Mouse (Mus musculus) neural tube, embryonic 13.5 days (tissue): ENCODE measurements around the gene Rpl41. TPM values are rescaled to one million over a fixed set of nuclear protein-coding genes. Genes with fewer than 3 reads are reported as not detected.

Source experiments
- ATAC-seq: fragments of 200-750 bp; cut with Nextera tagmentation; 2 replicates; pipeline ENCODE4 v1.8.0; 2017; ENCODE audit warnings: low read depth, mild to moderate bottlenecking, moderate TSS enrichment, moderate library complexity
- H3K27ac ChIP-seq: fragments of 300-500 bp; sonication (generic); replicated peaks from 2 replicates; pipeline ENCODE4 v1.5.1; 2015; ENCODE audit warnings: moderate library complexity, mild to moderate bottlenecking, inconsistent platforms
- H3K27me3 ChIP-seq: fragments of 300-500 bp; sonication (generic); 2 replicates; pipeline ENCODE4 v1.6.1; 2015; ENCODE audit warnings: mild to moderate bottlenecking, inconsistent platforms
- H3K36me3 ChIP-seq: fragments of 300-500 bp; sonication (generic); 2 replicates; pipeline ENCODE4 v1.6.1; 2015; ENCODE audit warnings: mild to moderate bottlenecking, inconsistent platforms
- H3K4me1 ChIP-seq: fragments of 300-500 bp; sonication (generic); replicated peaks from 2 replicates; pipeline ENCODE4 v1.6.1; 2015; ENCODE audit warnings: inconsistent platforms
- H3K4me2 ChIP-seq: fragments of 300-500 bp; sonication (generic); 2 replicates; pipeline ENCODE4 v1.6.1; 2015; ENCODE audit warnings: inconsistent platforms, mild to moderate bottlenecking, moderate library complexity
- H3K4me3 ChIP-seq: fragments of 300-500 bp; sonication (generic); 2 replicates; pipeline ENCODE4 v1.5.1; 2015; ENCODE audit warnings: mild to moderate bottlenecking, inconsistent platforms
- H3K9ac ChIP-seq: fragments of 300-500 bp; sonication (generic); 2 replicates; pipeline ENCODE4 v1.6.1; 2015; ENCODE audit warnings: moderate library complexity, mild to moderate bottlenecking, inconsistent platforms
- H3K9me3 ChIP-seq: fragments of 300-500 bp; sonication (generic); 2 replicates; pipeline ENCODE4 v1.6.1; 2016; ENCODE audit warnings: inconsistent platforms
- WGBS: fragments of 180-500 bp; shearing (Covaris S2); methylation state at CpG from one replicate; pipeline ENCODE4 v1.1.7; 2015; 5-methylcytosine and 5-hydroxymethylcytosine counted together
- polyA plus RNA-seq: library from polyadenylated mRNA; unstranded; fragments of >200 nt; fragmentation: Nextera tagmentation; extraction: Ambion mirVana; gene quantifications from 2 replicates; pipeline ENCODE4 v1.2.1, GENCODE M21; 2015

Gene Rpl41
- polyA plus RNA-seq, 1 experiment from 2014 or later: 2,730 TPM

- ATAC-seq: peak; percentile 92
- peak overlapping the region; percentile 50 for H3K9ac ChIP-seq
- no peaks in the 10 kb centered on the region for H3K27me3 ChIP-seq
- 19% methylated on average over 18 of the region's 18 CpGs for WGBS
- H3K27ac ChIP-seq: no peak overlapping the region
- H3K4me1 ChIP-seq: 0 out of 2 replicates have a peak, but pooled peaks cover 5% of the 10 kb centered on the region
- no peaks in the 10 kb centered on the region for H3K9me3 ChIP-seq
- H3K4me3 ChIP-seq: peak overlapping the region; percentile 15; the same call in 1 of the 2 replicates
- H3K4me2 ChIP-seq: peak overlapping the region; percentile 46
- H3K36me3 ChIP-seq: peaks cover 5% of the 10 kb centered on the region
Observed at GRCm38 (mm10) chr10:128536266-128536940, 12.7 kb downstream of the Rpl41 start.

- Histone ChIP-seq H3K27ac (no peak overlapping the region), H3K27me3 (no peaks in the 10 kb centered on the region), H3K4me2 (peak overlapping the region; percentile 46), H3K9me3 (no peaks in the 10 kb centered on the region), H3K4me3 (peak overlapping the region; percentile 15; the same call in 1 of the 2 replicates), H3K9ac (peak overlapping the region; percentile 50), H3K4me1 (0 out of 2 replicates have a peak, but pooled peaks cover 5% of the 10 kb centered on the region), H3K36me3 (no peaks in the 10 kb centered on the region)
- no peak for ATAC-seq
- 77% methylated on average over 4 of the region's 4 CpGs for WGBS
Observed at GRCm38 (mm10) chr10:128535624-128536265, 13.4 kb downstream of the Rpl41 start.

GRCm38 (mm10) chr10:128535206-128535605 is 13.9 kb downstream of the Rpl41 start:
- H3K9ac ChIP-seq: no peak overlapping the region
- H3K4me2 ChIP-seq: no peak overlapping the region
- H3K9me3 ChIP-seq: no peaks in the 10 kb centered on the region
- WGBS: 86% methylated on average over 2 of the region's 2 CpGs
- H3K27me3 ChIP-seq: no peaks in the 10 kb centered on the region
- 0 out of 2 replicates have a peak, but pooled peaks cover 5% of the 10 kb centered on the region for H3K4me1 ChIP-seq
- ATAC-seq: no peak
- H3K27ac ChIP-seq: no peak overlapping the region
- no peak overlapping the region for H3K4me3 ChIP-seq
- H3K36me3 ChIP-seq: no peaks in the 10 kb centered on the region

GRCm38 (mm10) chr10:128526366-128527356 is 22.4 kb downstream of the Rpl41 start:
- ATAC-seq: 0 out of 2 replicates have a peak, but pooled peaks have one; percentile 23
- H3K36me3 ChIP-seq: no peaks in the 10 kb centered on the region
- H3K4me1 ChIP-seq: peaks cover 19% of the 10 kb centered on the region
- H3K9me3 ChIP-seq: no peaks in the 10 kb centered on the region
- peak overlapping the region; percentile 99 for H3K4me2 ChIP-seq
- H3K27me3 ChIP-seq: peaks cover 9% of the 10 kb centered on the region
- no peak overlapping the region for H3K27ac ChIP-seq
- peak overlapping the region; percentile 76 for H3K4me3 ChIP-seq
- H3K9ac ChIP-seq: peak overlapping the region; percentile 81
- 29% methylated on average over 28 of the region's 28 CpGs for WGBS

- peak; percentile 94 for ATAC-seq
- Histone ChIP-seq H3K4me2 (peak within 1 kb of the TSS; percentile 99), H3K9ac (peak within 1 kb of the TSS; percentile 81), H3K27ac (peak within 1 kb of the TSS; percentile 80), H3K9me3 (no peaks in the 10 kb centered on the region), H3K4me3 (peak within 1 kb of the TSS; percentile 76), H3K4me1 (peaks cover 19% of the 10 kb centered on the region), H3K27me3 (peaks cover 9% of the 10 kb centered on the region), H3K36me3 (0 out of 2 replicates have a peak, but pooled peaks cover 4% of the 10 kb centered on the region)
- under 1% methylated on average over 37 of the region's 37 CpGs for WGBS
Observed at GRCm38 (mm10) chr10:128525671-128526308, 23.3 kb downstream of the Rpl41 start, which contains the start of gene Esyt1. Esyt1 (minus strand) TSS chr10:128525871.

- Histone ChIP-seq H3K4me3 (peak overlapping the region; percentile 76), H3K9me3 (no peaks in the 10 kb centered on the region), H3K27ac (peak overlapping the region; percentile 80), H3K9ac (peak overlapping the region; percentile 81), H3K27me3 (peaks cover 9% of the 10 kb centered on the region), H3K4me2 (peak overlapping the region; percentile 99), H3K36me3 (peaks cover 12% of the 10 kb centered on the region), H3K4me1 (peaks cover 19% of the 10 kb centered on the region)
- WGBS: under 1% methylated on average over 58 of the region's 58 CpGs
- peak; percentile 64 for ATAC-seq
Observed at GRCm38 (mm10) chr10:128524732-128525662, 24.1 kb downstream of the Rpl41 start.

- WGBS: 6% methylated on average over 11 of the region's 11 CpGs
- Histone ChIP-seq H3K9me3 (no peaks in the 10 kb centered on the region), H3K4me1 (peaks cover 19% of the 10 kb centered on the region), H3K9ac (peak overlapping the region; percentile 81), H3K36me3 (peaks cover 17% of the 10 kb centered on the region), H3K4me2 (peak overlapping the region; percentile 99), H3K4me3 (peak overlapping the region; percentile 76), H3K27ac (peak overlapping the region; percentile 80), H3K27me3 (peaks cover 9% of the 10 kb centered on the region)
- ATAC-seq: no peak
Observed at GRCm38 (mm10) chr10:128524111-128524731, 24.9 kb downstream of the Rpl41 start.

- H3K9ac ChIP-seq: no peak overlapping the region
- 78% methylated on average over 6 of the region's 6 CpGs for WGBS
- no peak for ATAC-seq
Observed at GRCm38 (mm10) chr10:128522351-128522750, 26.8 kb downstream of the Rpl41 start.

GRCm38 (mm10) chr10:128520591-128520990 is 28.5 kb downstream of the Rpl41 start:
- Histone ChIP-seq H3K36me3 (peaks cover 43% of the 10 kb centered on the region), H3K4me2 (no peak overlapping the region), H3K9ac (no peak overlapping the region), H3K4me3 (no peak overlapping the region), H3K4me1 (peaks cover 11% of the 10 kb centered on the region), H3K27me3 (peaks cover 35% of the 10 kb centered on the region), H3K27ac (no peak overlapping the region), H3K9me3 (no peaks in the 10 kb centered on the region)
- 88% methylated on average over 16 of the region's 16 CpGs for WGBS
- no peak for ATAC-seq

More at GRCm38 (mm10) chr10:128522351-128522750, 26.8 kb downstream of the Rpl41 start:
- H3K36me3 ChIP-seq: peaks cover 26% of the 10 kb centered on the region
- H3K27ac ChIP-seq: no peak overlapping the region
- H3K4me1 ChIP-seq: peaks cover 19% of the 10 kb centered on the region
- H3K9me3 ChIP-seq: no peaks in the 10 kb centered on the region
- H3K4me2 ChIP-seq: no peak overlapping the region
- H3K27me3 ChIP-seq: peaks cover 17% of the 10 kb centered on the region
- H3K4me3 ChIP-seq: no peak overlapping the region

GRCm38 (mm10) chr10:128518833-128519232 is 30.3 kb downstream of the Rpl41 start:
- H3K4me3 ChIP-seq: no peak overlapping the region
- no peak overlapping the region for H3K27ac ChIP-seq
- no peak for ATAC-seq
- no peaks in the 10 kb centered on the region for H3K9me3 ChIP-seq
- peaks cover under 1% of the 10 kb centered on the region; the same call in 1 of the 2 replicates for H3K4me1 ChIP-seq
- H3K9ac ChIP-seq: no peak overlapping the region
- no peak overlapping the region for H3K4me2 ChIP-seq
- peaks cover 29% of the 10 kb centered on the region for H3K27me3 ChIP-seq
- peaks cover 53% of the 10 kb centered on the region for H3K36me3 ChIP-seq
- 71% methylated on average over 7 of the region's 7 CpGs for WGBS
